Mouse (Mus musculus) stomach, embryonic 16.5 days (tissue): ENCODE measurements around the gene Fkbp5. TPM values are rescaled to one million over a fixed set of nuclear protein-coding genes. Genes with fewer than 3 reads are reported as not detected.
"Not testable (repeated sequence)": the region's sequence is repeated elsewhere in the genome, so short reads cannot be mapped to it uniquely, and the experiment has no call there.

ENCODE experiments used
- ATAC-seq: fragments of 200-750 bp; cut with Nextera tagmentation; 2 replicates; pipeline ENCODE4 v1.8.0; 2017; ENCODE audit warnings: moderate number of reproducible peaks, moderate TSS enrichment; ENCODE audit not compliant: insufficient read depth, low FRiP score
- H3K27ac ChIP-seq: fragments of 300-500 bp; sonication (generic); 2 replicates; pipeline ENCODE4 v1.5.1; 2014; ENCODE audit warnings: low read length
- H3K27me3 ChIP-seq: fragments of 300-500 bp; sonication (generic); 2 replicates; pipeline ENCODE4 v1.6.1; 2014; ENCODE audit warnings: low read length, control low read depth, mixed read lengths; ENCODE audit not compliant: control insufficient read depth, insufficient read depth
- H3K36me3 ChIP-seq: fragments of 300-500 bp; sonication (generic); 2 replicates; pipeline ENCODE4 v1.6.1; 2014; ENCODE audit warnings: low read length; ENCODE audit not compliant: control insufficient read depth, insufficient read depth
- H3K4me1 ChIP-seq: fragments of 300-500 bp; sonication (generic); 2 replicates; pipeline ENCODE4 v1.6.1; 2014; ENCODE audit warnings: low read length, control low read depth, mixed read lengths; ENCODE audit not compliant: control insufficient read depth, insufficient read depth
- H3K4me2 ChIP-seq: fragments of 300-500 bp; sonication (generic); 2 replicates; pipeline ENCODE4 v1.6.1; 2014; ENCODE audit warnings: low read depth, low read length, mixed read lengths
- H3K4me3 ChIP-seq: fragments of 300-500 bp; sonication (generic); replicated peaks from 2 replicates; pipeline ENCODE4 v1.5.1; 2014; ENCODE audit warnings: mild to moderate bottlenecking, low read length
- H3K9ac ChIP-seq: fragments of 300-500 bp; sonication (generic); 2 replicates; pipeline ENCODE4 v1.6.1; 2014; ENCODE audit warnings: low read length
- H3K9me3 ChIP-seq: fragments of 300-500 bp; sonication (generic); replicated peaks from 2 replicates; pipeline ENCODE4 v1.6.1; 2016; ENCODE audit warnings: low read length, control low read depth; ENCODE audit not compliant: control insufficient read depth
- WGBS: fragments of 180-500 bp; shearing (Covaris S2); extraction: QIAGEN DNeasy Blood & Tissue Kit; methylation state at CpG from one replicate; pipeline ENCODE4 v1.1.7; 2014; 5-methylcytosine and 5-hydroxymethylcytosine counted together
- polyA plus RNA-seq: library from polyadenylated mRNA; unstranded; fragments of >200 nt; fragmentation: Nextera tagmentation; extraction: Ambion mirVana; gene quantifications from 2 replicates; pipeline ENCODE4 v1.2.1, GENCODE M21; 2015

Gene Fkbp5
- polyA plus RNA-seq, 1 experiment from 2014 or later, result 27.1 TPM

GRCm38 (mm10) chr17:28360531-28361277 is 156.6 kb downstream of the Fkbp5 start:
- no peak overlapping the region for H3K4me2 ChIP-seq
- peaks cover 21% of the 10 kb centered on the region for H3K4me1 ChIP-seq
- peaks cover 21% of the 10 kb centered on the region for H3K27me3 ChIP-seq
- no peaks in the 10 kb centered on the region for H3K36me3 ChIP-seq
- H3K27ac ChIP-seq, result no peak overlapping the region
- ATAC-seq, result no peak
- WGBS, result 69% methylated on average over 9 of the region's 9 CpGs
- no peak overlapping the region for H3K9ac ChIP-seq
- no peak overlapping the region for H3K4me3 ChIP-seq
- H3K9me3 ChIP-seq, result no peaks in the 10 kb centered on the region

GRCm38 (mm10) chr17:28358576-28359261 is 158.6 kb downstream of the Fkbp5 start:
- ATAC-seq, H3K36me3 ChIP-seq, H3K9ac ChIP-seq, H3K27ac ChIP-seq, H3K9me3 ChIP-seq, H3K4me2 ChIP-seq, H3K4me3 ChIP-seq, H3K27me3 ChIP-seq: not testable (repeated sequence)
- 19% methylated on average over 24 of the region's 24 CpGs for WGBS
- H3K4me1 ChIP-seq, result peaks cover 11% of the 10 kb centered on the region

- H3K9ac ChIP-seq, result no peak overlapping the region
- no peaks in the 10 kb centered on the region for H3K36me3 ChIP-seq
- H3K27ac ChIP-seq, result no peak overlapping the region
- H3K27me3 ChIP-seq, result no peaks in the 10 kb centered on the region
- no peak overlapping the region for H3K4me2 ChIP-seq
- no peak for ATAC-seq
- H3K4me1 ChIP-seq, result peaks cover 8% of the 10 kb centered on the region
- WGBS, result 85% methylated on average over 12 of the region's 12 CpGs
- H3K4me3 ChIP-seq, result no peak overlapping the region
- no peaks in the 10 kb centered on the region for H3K9me3 ChIP-seq
These were observed 161.5 kb downstream of the Fkbp5 start for GRCm38 (mm10) chr17:28355871-28356270.

GRCm38 (mm10) chr17:28352018-28352417 is 165.3 kb downstream of the Fkbp5 start:
- peak overlapping the region; percentile 100 for H3K27ac ChIP-seq
- H3K27me3 ChIP-seq, result no peaks in the 10 kb centered on the region
- H3K36me3 ChIP-seq, result no peaks in the 10 kb centered on the region
- peaks cover 30% of the 10 kb centered on the region for H3K4me1 ChIP-seq
- peak overlapping the region; percentile 89 for H3K4me3 ChIP-seq
- peak overlapping the region; percentile 70 for H3K4me2 ChIP-seq
- WGBS, result 27% methylated on average over 11 of the region's 11 CpGs
- H3K9me3 ChIP-seq, result no peaks in the 10 kb centered on the region
- ATAC-seq, result no peak
- peak overlapping the region; percentile 91 for H3K9ac ChIP-seq

- peaks cover 35% of the 10 kb centered on the region for H3K4me1 ChIP-seq
- 1% methylated on average over 28 of the region's 29 CpGs for WGBS
- H3K27me3 ChIP-seq, result no peaks in the 10 kb centered on the region
- no peaks in the 10 kb centered on the region for H3K36me3 ChIP-seq
- H3K9ac ChIP-seq, result peak overlapping the region; percentile 91
- H3K27ac ChIP-seq, result peak overlapping the region; percentile 100
- H3K4me2 ChIP-seq, result peak overlapping the region; percentile 70
- H3K4me3 ChIP-seq, result peak overlapping the region; percentile 89
- ATAC-seq, result no peak
- no peaks in the 10 kb centered on the region for H3K9me3 ChIP-seq
These were observed 165.9 kb downstream of the Fkbp5 start for GRCm38 (mm10) chr17:28351353-28351890.

- peak within 1 kb of the TSS; percentile 100 for H3K27ac ChIP-seq
- under 1% methylated on average over 62 of the region's 73 CpGs for WGBS
These were observed 166.6 kb downstream of the Fkbp5 start, which contains the start of gene Tead3 for GRCm38 (mm10) chr17:28350466-28351352. Tead3 (minus strand) TSS chr17:28350817.

GRCm38 (mm10) chr17:28349901-28350465 is 167.3 kb downstream of the Fkbp5 start:
- Histone ChIP-seq H3K9ac (peak overlapping the region; percentile 91), H3K9me3 (no peaks in the 10 kb centered on the region), H3K4me1 (peaks cover 50% of the 10 kb centered on the region), H3K27me3 (no peaks in the 10 kb centered on the region), H3K36me3 (no peaks in the 10 kb centered on the region), H3K4me2 (peak overlapping the region; percentile 70), H3K4me3 (peak overlapping the region; percentile 89), H3K27ac (peak overlapping the region; percentile 99)
- peak; percentile 27 for ATAC-seq
- under 1% methylated on average over 52 of the region's 54 CpGs for WGBS

More at GRCm38 (mm10) chr17:28350466-28351352, 166.6 kb downstream of the Fkbp5 start, which contains the start of gene Tead3:
- peak within 1 kb of the TSS; percentile 91 for H3K9ac ChIP-seq
- no peaks in the 10 kb centered on the region for H3K36me3 ChIP-seq
- H3K4me1 ChIP-seq, result peaks cover 42% of the 10 kb centered on the region
- ATAC-seq, result peak; percentile 92
- no peaks in the 10 kb centered on the region for H3K9me3 ChIP-seq
- H3K4me2 ChIP-seq, result peak within 1 kb of the TSS; percentile 70
- H3K27me3 ChIP-seq, result no peaks in the 10 kb centered on the region
- peak within 1 kb of the TSS; percentile 89 for H3K4me3 ChIP-seq

GRCm38 (mm10) chr17:28349264-28349880 is 168.0 kb downstream of the Fkbp5 start:
- H3K27ac ChIP-seq, result peak overlapping the region; percentile 99
- no peaks in the 10 kb centered on the region for H3K36me3 ChIP-seq
- H3K9me3 ChIP-seq, result no peaks in the 10 kb centered on the region
- peak overlapping the region; percentile 91 for H3K9ac ChIP-seq
- H3K4me1 ChIP-seq, result peaks cover 56% of the 10 kb centered on the region
- no peaks in the 10 kb centered on the region for H3K27me3 ChIP-seq
- peak overlapping the region; percentile 70 for H3K4me2 ChIP-seq
- 9% methylated on average over 13 of the region's 13 CpGs for WGBS
- no peak for ATAC-seq
- peak overlapping the region; percentile 89 for H3K4me3 ChIP-seq
